Mouse (Mus musculus) stomach, embryonic 16.5 days (tissue): ENCODE data around the gene Cxcr1. TPM values are rescaled to one million over a fixed set of nuclear protein-coding genes. Genes with fewer than 3 reads are reported as not detected.

Source experiments
- ATAC-seq: fragments of 200-750 bp; cut with Nextera tagmentation; 2 replicates; pipeline ENCODE4 v1.8.0; 2017; ENCODE audit warnings: moderate number of reproducible peaks, moderate TSS enrichment; ENCODE audit not compliant: insufficient read depth, low FRiP score
- H3K27ac ChIP-seq: fragments of 300-500 bp; sonication (generic); 2 replicates; pipeline ENCODE4 v1.5.1; 2014; ENCODE audit warnings: low read length
- H3K27me3 ChIP-seq: fragments of 300-500 bp; sonication (generic); 2 replicates; pipeline ENCODE4 v1.6.1; 2014; ENCODE audit warnings: low read length, control low read depth, mixed read lengths; ENCODE audit not compliant: control insufficient read depth, insufficient read depth
- H3K36me3 ChIP-seq: fragments of 300-500 bp; sonication (generic); 2 replicates; pipeline ENCODE4 v1.6.1; 2014; ENCODE audit warnings: low read length; ENCODE audit not compliant: control insufficient read depth, insufficient read depth
- H3K4me1 ChIP-seq: fragments of 300-500 bp; sonication (generic); 2 replicates; pipeline ENCODE4 v1.6.1; 2014; ENCODE audit warnings: low read length, control low read depth, mixed read lengths; ENCODE audit not compliant: control insufficient read depth, insufficient read depth
- H3K4me2 ChIP-seq: fragments of 300-500 bp; sonication (generic); 2 replicates; pipeline ENCODE4 v1.6.1; 2014; ENCODE audit warnings: low read depth, low read length, mixed read lengths
- H3K4me3 ChIP-seq: fragments of 300-500 bp; sonication (generic); replicated peaks from 2 replicates; pipeline ENCODE4 v1.5.1; 2014; ENCODE audit warnings: mild to moderate bottlenecking, low read length
- H3K9ac ChIP-seq: fragments of 300-500 bp; sonication (generic); 2 replicates; pipeline ENCODE4 v1.6.1; 2014; ENCODE audit warnings: low read length
- H3K9me3 ChIP-seq: fragments of 300-500 bp; sonication (generic); replicated peaks from 2 replicates; pipeline ENCODE4 v1.6.1; 2016; ENCODE audit warnings: low read length, control low read depth; ENCODE audit not compliant: control insufficient read depth
- WGBS: fragments of 180-500 bp; shearing (Covaris S2); extraction: QIAGEN DNeasy Blood & Tissue Kit; methylation state at CpG from one replicate; pipeline ENCODE4 v1.1.7; 2014; 5-methylcytosine and 5-hydroxymethylcytosine counted together
- polyA plus RNA-seq: library from polyadenylated mRNA; unstranded; fragments of >200 nt; fragmentation: Nextera tagmentation; extraction: Ambion mirVana; gene quantifications from 2 replicates; pipeline ENCODE4 v1.2.1, GENCODE M21; 2015

The Cxcr1 gene
- not detected in 2 replicates for polyA plus RNA-seq

GRCm38 (mm10) chr1:74194445-74194844 is at the start of gene Cxcr1:
TSS of gene Cxcr1 (minus strand) at chr1:74194631.
- Histone ChIP-seq H3K9ac (no peak within 1 kb of the TSS), H3K9me3 (no peaks in the 10 kb centered on the region), H3K27me3 (no peaks in the 10 kb centered on the region), H3K27ac (no peak within 1 kb of the TSS), H3K4me3 (no peak within 1 kb of the TSS), H3K4me1 (0 out of 2 replicates have a peak, but pooled peaks cover 4% of the 10 kb centered on the region), H3K36me3 (no peaks in the 10 kb centered on the region), H3K4me2 (no peak within 1 kb of the TSS)
- 60% methylated on average over 8 of the region's 8 CpGs for WGBS
- ATAC-seq = no peak

GRCm38 (mm10) chr1:74240832-74241231 is 46.4 kb upstream of the Cxcr1 start:
- Histone ChIP-seq H3K4me3 (peak overlapping the region; percentile 15), H3K4me1 (peaks cover 57% of the 10 kb centered on the region), H3K9me3 (no peaks in the 10 kb centered on the region), H3K4me2 (peak overlapping the region; percentile 87), H3K27me3 (no peaks in the 10 kb centered on the region), H3K36me3 (no peaks in the 10 kb centered on the region), H3K27ac (peak overlapping the region; percentile 91), H3K9ac (peak overlapping the region; percentile 13)
- ATAC-seq = no peak
- WGBS = 55% methylated on average over 4 of the region's 4 CpGs

GRCm38 (mm10) chr1:74240311-74240710 is 45.9 kb upstream of the Cxcr1 start:
- Histone ChIP-seq H3K9ac (peak overlapping the region; percentile 13; the same call in 1 of the 2 replicates), H3K27ac (peak overlapping the region; percentile 91), H3K27me3 (no peaks in the 10 kb centered on the region), H3K36me3 (no peaks in the 10 kb centered on the region), H3K4me1 (peaks cover 56% of the 10 kb centered on the region), H3K4me2 (peak overlapping the region; percentile 87), H3K4me3 (peak overlapping the region; percentile 15), H3K9me3 (no peaks in the 10 kb centered on the region)
- 21% methylated on average over 6 of the region's 6 CpGs for WGBS
- peak; percentile 23; the same call in 1 of the 2 replicates for ATAC-seq

- peak overlapping the region; percentile 91 for H3K27ac ChIP-seq
- H3K9me3 ChIP-seq = no peaks in the 10 kb centered on the region
- H3K36me3 ChIP-seq = no peaks in the 10 kb centered on the region
- H3K9ac ChIP-seq = peak overlapping the region; percentile 56
- H3K4me1 ChIP-seq = peaks cover 49% of the 10 kb centered on the region
- WGBS = 40% methylated on average over 11 of the region's 11 CpGs
- no peaks in the 10 kb centered on the region for H3K27me3 ChIP-seq
- peak overlapping the region; percentile 85 for H3K4me3 ChIP-seq
- peak overlapping the region; percentile 87 for H3K4me2 ChIP-seq
- ATAC-seq = no peak
These were observed 45.2 kb upstream of the Cxcr1 start for GRCm38 (mm10) chr1:74239618-74240017.

GRCm38 (mm10) chr1:74239162-74239561 is 44.7 kb upstream of the Cxcr1 start:
- WGBS = 38% methylated on average over 7 of the region's 7 CpGs

DNA sequence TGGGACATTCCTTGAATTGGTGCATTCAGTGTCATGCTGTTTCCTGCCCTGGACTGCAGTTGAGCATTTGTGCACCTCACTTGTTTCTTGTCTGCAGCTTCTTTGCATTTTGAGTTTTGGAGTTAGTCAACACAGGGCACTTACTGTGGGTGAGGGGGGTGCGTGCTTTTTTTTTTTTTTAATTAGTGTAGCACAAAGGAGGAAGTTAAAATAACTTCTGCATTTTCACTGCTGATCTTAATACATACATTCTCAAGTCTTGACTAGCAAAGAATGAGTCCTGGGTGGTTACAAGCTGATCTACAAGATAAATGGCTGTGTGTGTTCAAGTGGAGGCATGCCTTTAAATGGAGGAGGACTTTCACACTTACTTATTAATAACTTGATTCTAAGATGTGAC is 43.7 kb upstream of the Cxcr1 start:
- Histone ChIP-seq H3K27ac (peak overlapping the region; percentile 96), H3K9me3 (no peaks in the 10 kb centered on the region), H3K27me3 (no peaks in the 10 kb centered on the region), H3K9ac (peak overlapping the region; percentile 96), H3K4me2 (peak overlapping the region; percentile 87), H3K4me1 (peaks cover 42% of the 10 kb centered on the region), H3K4me3 (peak overlapping the region; percentile 85), H3K36me3 (no peaks in the 10 kb centered on the region)
- no peak for ATAC-seq
- WGBS = 54% methylated on average over 1 of the region's 1 CpGs

More at GRCm38 (mm10) chr1:74239162-74239561, 44.7 kb upstream of the Cxcr1 start:
- no peaks in the 10 kb centered on the region for H3K9me3 ChIP-seq
- H3K4me3 ChIP-seq = peak overlapping the region; percentile 85
- no peaks in the 10 kb centered on the region for H3K36me3 ChIP-seq
- ATAC-seq = no peak
- peak overlapping the region; percentile 56 for H3K9ac ChIP-seq
- peak overlapping the region; percentile 91 for H3K27ac ChIP-seq
- no peaks in the 10 kb centered on the region for H3K27me3 ChIP-seq
- H3K4me2 ChIP-seq = peak overlapping the region; percentile 87
- H3K4me1 ChIP-seq = peaks cover 49% of the 10 kb centered on the region

DNA sequence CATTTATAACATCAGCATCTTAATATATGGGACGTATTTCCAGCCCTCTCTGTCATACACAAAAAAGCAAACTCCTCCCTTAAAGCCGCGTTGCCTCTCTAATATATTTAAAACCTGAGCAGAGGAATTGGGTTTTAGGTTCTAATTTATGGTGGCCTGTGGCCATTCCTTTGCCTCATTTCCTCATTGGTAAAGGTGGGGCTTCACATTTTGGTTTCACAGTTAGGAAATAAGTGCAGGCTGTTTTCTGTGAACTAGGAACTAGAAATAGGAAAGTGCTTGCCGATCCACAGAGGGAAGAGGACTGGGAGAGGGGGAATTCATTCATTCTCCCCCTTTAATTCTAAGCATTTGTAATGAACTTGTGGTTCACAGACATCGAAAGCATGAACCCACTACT is 43.2 kb upstream of the Cxcr1 start:
- ATAC-seq = no peak
- 16% methylated on average over 5 of the region's 5 CpGs for WGBS
- H3K9ac ChIP-seq = peak overlapping the region; percentile 96
- H3K9me3 ChIP-seq = no peaks in the 10 kb centered on the region
- peaks cover 41% of the 10 kb centered on the region for H3K4me1 ChIP-seq
- H3K4me3 ChIP-seq = peak overlapping the region; percentile 85
- H3K27me3 ChIP-seq = no peaks in the 10 kb centered on the region
- H3K4me2 ChIP-seq = peak overlapping the region; percentile 87
- peak overlapping the region; percentile 96 for H3K27ac ChIP-seq
- no peaks in the 10 kb centered on the region for H3K36me3 ChIP-seq

- peak; percentile 46 for ATAC-seq
- H3K4me2 ChIP-seq = peak overlapping the region; percentile 87
- peak overlapping the region; percentile 96 for H3K9ac ChIP-seq
- no peaks in the 10 kb centered on the region for H3K9me3 ChIP-seq
- no peaks in the 10 kb centered on the region for H3K36me3 ChIP-seq
- H3K4me3 ChIP-seq = peak overlapping the region; percentile 85
- peaks cover 39% of the 10 kb centered on the region for H3K4me1 ChIP-seq
- peak overlapping the region; percentile 96 for H3K27ac ChIP-seq
- H3K27me3 ChIP-seq = no peaks in the 10 kb centered on the region
- under 1% methylated on average over 57 of the region's 57 CpGs for WGBS
These were observed 42.3 kb upstream of the Cxcr1 start for GRCm38 (mm10) chr1:74236590-74237317.

DNA sequence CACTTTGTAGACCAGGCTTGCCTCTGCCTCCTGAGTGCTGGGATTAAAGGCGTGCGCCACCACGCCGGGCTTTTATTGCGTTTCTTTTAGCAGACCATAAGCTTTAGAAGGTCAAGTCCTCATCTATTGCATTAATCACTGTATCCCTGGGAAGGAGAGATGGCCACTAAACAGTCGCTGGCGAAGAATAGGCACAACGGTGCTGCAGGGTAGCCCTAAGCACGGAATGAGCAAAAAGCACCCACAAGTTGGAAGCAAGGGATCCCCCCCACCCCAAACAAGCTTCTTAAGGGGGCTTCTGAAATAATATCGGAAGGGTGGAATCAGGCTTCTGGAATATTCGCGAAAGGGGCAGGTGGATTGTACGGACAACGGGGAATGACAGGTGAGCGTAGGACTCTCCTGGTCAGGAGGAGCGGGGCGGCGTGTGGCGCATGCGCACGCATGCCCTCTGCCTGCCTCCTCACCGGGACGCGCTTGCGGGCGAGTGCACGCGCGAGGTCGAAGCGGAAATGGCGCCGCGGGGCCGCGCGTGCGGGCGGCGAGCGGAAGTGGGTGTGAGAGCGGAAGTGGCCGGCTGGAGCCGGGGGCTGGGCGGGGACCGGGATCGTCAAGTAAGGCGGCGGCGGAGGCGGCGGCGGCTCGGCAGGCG is 41.6 kb upstream of the Cxcr1 start, which contains the start of gene Arpc2:
Arpc2 (plus strand) TSS at position 147 of the 652 bp plus-strand sequence.
- 1% methylated on average over 55 of the region's 55 CpGs for WGBS
- ATAC-seq = peak; percentile 93
- H3K4me3 ChIP-seq = peak within 1 kb of the TSS; percentile 85
- H3K9me3 ChIP-seq = no peaks in the 10 kb centered on the region
- peak within 1 kb of the TSS; percentile 96 for H3K9ac ChIP-seq
- H3K4me2 ChIP-seq = peak within 1 kb of the TSS; percentile 87
- H3K27me3 ChIP-seq = no peaks in the 10 kb centered on the region
- no peaks in the 10 kb centered on the region for H3K36me3 ChIP-seq
- H3K4me1 ChIP-seq = peaks cover 35% of the 10 kb centered on the region
- H3K27ac ChIP-seq = peak within 1 kb of the TSS; percentile 96
